Mouse (Mus musculus): ENCODE data around the gene Oscp1.
"Not testable (repeated sequence)": the region's sequence is repeated elsewhere in the genome, so short reads cannot be mapped to it uniquely, and the experiment has no call there.

The Oscp1 gene

DNA sequence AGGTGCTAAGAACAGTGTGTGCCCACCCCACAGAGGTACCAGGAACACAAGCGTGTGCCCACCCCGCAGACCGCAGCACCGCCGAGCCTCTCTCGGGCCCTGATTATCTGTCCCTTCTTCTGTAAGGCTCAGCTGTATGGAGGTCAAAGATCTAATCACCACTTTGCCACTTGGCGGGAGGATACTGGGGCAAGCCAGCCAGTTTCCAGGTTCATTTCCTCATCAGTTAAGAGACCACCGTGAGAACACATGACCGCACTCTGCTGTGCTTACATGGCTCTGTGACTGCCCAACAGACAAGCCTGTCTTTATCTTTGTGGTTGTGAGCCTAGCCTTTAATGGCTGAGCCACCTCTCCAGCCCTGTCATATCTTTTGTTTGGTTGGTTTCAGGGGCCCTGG lies 24.7 kb downstream of the Oscp1 start:
- DNase-seq (ENCODE audit: low spot score) = no peak

DNA sequence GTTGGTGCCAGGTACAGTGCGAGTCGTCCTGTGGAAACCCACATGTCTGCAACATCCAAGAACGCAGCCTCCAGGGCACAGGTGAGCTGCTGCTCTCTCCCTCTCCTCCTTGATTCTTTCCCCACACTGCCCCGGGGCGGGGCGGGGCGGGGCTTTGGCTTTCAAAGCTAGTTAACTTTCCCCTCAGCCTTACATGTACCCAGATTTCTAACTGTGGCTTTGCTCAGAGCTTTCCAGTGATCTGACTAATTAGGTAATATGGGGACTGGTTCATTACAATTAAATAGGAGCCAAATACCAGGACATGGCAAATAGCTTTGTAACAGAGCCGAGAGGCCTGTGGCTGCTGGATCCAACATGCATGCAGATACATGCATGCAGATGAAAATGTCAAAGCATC lies 26.0 kb downstream of the Oscp1 start:
- DNase-seq (ENCODE audit: low spot score) = no peak

DNA sequence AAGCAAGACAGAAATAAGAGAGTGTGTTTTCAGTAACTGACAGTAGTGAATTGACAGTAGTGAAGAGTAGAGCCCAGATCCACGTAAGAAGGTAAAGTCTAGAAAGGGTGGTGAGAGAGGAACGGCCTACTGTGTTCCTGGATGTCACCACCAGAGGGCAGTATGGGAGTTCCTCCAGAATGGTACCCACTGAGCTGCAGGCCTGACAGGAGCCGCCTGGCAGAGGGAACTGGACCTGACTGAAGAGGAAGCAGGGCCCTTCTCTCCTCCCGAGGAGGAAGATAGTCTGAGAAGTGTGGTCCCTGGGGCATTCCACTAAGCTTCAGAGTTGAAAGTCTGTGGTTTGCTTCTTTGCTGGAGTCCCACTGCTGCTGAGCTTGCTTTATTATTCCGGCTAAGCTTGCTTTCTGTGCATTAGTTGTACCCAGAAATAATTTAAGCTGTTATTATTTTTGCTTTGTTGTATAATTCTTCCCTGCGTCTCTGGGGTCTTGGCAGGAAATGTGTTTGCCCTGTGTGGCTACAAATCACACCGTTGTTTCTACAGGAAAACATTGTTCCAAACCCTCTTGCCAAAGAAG lies 27.7 kb downstream of the Oscp1 start:
- peak; percentile 88 for DNase-seq (ENCODE audit: low spot score)

DNA sequence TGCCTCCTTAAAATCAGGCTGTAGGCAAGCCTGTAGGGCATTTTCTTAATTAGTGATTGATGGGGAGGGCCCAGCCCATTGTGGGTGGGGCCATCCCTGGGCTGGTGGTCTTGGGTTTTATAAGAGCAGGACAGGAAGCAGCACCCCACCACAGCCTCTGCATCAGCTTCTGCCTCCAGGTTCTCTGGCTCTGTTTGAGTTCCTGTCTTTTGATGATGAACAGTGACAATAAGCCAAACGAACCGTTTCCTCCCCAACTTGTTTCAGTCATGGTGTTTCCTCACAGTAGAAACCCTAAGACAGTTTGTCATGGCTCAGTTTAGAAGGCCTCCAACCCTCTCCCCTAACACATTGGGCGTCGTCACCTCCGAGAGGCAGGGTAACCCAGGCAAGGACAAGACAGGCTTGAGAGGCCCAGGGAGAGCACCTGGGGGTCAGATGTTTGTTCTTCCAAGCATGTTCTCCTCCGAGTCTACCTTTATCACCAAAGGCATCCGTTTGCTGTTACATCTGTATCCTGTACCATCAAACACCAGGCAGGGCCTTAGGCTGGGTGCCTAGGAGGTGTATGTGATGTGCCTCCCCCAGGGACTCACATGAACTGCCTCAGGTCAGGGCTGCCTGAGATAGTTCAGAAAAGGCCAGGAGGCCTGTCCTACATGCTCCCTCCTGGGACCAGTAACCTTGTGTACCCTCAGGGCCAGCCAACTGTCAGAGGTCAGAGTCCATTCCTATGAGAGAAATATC lies 31.9 kb downstream of the Oscp1 start:
- no peak for DNase-seq (ENCODE audit: low spot score)

DNA sequence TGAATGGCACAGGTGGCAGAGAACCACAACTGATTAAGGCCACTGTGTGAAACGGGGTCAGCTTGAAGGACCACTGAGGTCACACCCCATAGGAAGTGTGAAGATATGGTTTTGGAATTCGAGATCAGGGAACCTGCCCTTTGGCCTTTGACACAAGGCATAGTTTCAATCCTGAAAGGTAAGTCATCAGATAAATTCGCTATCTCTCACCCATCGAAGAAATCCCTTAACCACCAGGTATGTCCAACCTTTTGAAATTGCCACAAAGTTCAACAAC lies 32.4 kb downstream of the Oscp1 start:
- no peak for DNase-seq (ENCODE audit: low spot score)

DNA sequence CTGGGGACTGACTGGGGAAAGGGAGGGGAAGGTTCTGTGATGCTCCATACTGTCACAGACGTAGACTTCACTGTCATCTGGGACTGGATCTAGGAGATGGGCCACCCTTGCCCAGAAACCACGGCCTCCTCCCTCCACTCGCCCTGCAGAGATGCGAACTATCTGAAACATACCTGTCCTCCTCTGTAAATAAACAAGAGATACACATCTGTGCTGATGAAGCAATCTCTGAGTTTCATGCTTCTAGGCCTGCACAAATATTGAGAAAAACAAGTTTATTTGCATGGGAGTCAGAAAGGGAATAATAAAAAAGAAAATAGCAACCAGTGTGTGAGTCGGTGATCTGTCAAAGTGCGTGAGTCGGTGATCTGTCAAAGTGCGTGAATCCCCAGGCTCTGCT lies 33.5 kb downstream of the Oscp1 start:
- DNase-seq (ENCODE audit: low spot score) = no peak

DNA sequence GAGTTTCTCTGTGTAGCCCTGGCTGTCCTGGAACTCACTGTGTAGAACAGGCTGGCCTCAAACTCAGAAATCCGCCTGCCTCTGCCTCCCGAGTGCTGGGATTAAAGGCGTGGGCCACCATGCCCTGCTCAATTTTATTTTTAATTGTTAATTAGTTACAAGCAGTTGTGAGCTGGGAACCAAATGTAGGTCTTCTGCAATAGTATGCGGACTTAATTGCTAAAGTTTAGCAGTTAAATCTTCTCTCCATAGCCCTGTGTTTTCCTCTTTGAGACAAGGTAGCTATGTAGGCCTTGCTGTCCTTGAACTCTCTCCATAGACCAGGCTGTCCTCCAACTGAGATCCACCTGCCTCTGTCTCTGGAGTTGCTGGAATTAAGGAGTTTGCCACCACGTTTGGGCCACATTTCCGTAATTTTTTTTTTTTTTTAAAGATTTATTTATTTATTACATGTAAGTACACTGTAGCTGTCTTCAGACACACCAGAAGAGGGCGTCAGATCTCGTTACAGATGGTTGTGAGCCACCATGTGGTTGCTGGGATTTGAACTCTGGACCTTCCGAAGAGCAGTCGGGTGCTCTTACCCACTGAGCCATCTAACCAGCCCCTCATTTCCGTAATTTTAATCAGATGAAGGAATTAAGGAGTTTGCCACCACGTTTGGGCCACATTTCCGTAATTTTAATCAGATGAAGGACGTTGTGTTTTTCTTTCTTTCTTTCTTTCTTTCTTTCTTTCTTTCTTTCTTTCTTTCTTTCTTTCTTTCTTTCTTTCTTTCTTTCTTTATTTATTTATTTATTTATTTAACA lies 37.5 kb downstream of the Oscp1 start:
- not testable (repeated sequence) for DNase-seq (ENCODE audit: low spot score)

DNA sequence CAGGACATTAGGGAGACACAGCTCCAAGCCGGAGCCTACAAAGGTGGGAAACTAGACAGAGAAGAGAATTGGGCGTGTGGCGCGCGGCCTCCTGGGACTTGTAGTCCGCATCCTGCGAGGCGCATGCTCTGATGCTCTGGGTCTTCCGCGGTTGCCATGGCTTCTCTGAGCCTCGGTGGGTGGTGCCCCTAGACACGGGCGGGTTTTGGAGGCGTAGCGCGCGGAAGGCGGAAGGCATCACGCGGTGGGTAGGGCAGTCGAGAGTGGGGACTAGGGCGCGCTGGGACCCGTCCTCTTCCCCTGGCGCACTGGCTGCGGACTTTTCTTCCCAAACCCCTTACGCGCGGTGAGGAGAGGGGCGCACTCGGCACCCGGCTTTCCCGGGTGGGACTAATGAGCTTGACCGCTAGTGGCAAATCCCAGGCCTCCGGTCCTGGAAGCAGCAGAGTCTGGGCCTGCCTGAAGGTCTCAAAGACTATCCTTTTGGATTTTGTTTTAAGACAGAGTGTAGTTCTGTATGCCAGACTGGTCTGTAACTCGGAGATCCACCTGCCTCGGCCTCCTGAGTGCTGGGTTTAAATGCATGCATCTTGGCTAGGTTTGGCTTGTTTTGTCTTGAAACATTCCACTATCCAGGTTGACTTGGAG lies 38.2 kb downstream of the Oscp1 start, which contains the start of gene Lsm10:
Gene Lsm10 (plus strand): TSS at position 160 of the 648 bp plus-strand sequence.
- peak; percentile 93 for DNase-seq (ENCODE audit: low spot score)

DNA sequence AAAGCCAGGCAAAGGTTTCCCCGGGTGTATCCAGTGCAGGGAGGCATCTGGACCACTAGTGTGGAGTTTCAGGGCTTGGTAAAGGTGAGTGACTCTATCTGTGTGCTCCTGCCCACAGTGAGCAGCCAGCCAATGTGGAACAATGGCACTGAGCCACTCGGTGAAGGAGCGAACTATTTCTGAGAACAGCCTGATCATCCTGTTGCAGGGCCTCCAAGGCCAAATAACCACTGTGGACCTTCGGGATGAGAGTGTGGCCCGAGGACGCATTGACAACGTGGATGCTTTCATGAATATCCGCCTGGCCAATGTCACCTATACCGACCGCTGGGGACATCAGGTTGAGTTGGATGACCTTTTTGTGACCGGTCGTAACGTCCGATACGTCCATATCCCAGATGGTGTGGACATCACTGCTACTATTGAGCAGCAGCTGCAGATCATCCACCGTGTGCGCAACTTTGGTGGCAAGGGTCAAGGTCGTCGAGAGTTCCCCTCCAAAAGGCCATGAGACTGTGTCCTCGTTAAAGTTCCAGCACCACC lies 39.4 kb downstream of the Oscp1 start:
- DNase-seq (ENCODE audit: low spot score) = no peak

DNA sequence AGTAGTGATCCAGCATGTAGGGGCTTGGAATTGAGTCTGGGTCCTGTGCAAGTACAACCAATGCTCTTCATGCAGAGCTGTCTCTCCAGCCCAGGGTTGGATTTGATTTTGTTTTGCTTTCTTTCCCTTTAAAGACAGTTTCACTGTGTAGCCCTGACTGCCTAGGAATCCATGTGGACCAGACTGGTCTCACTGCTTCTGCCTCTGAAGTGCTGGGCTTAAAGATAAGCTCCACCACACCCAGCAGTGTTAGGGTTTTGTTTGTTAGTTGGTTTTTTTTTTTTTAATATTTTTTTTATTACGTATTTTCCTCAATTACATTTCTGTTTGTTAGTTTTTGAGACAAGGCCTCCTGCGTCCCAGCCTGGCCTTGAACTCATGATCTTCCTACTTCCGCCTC lies 41.0 kb downstream of the Oscp1 start:
- no peak for DNase-seq (ENCODE audit: low spot score)

DNA sequence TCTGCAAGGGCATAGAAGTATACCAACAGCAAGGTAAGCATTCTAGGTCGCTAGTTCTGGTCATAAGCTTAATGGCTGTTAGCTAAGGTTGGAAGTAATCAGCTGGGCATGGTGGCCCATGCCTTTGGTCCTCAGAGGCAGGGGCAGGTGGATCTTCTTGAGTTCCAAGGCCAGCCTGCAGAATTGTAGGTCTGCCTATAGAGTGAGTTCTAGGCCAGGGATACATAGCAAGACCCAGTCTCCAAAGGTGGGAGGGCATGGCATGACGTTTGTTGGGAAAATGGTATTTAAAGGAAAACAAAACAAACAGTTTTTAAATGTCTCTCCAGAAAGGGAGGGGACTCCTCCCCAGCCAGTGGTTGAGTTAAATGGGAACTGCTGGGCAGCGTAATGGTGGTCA lies 42.4 kb downstream of the Oscp1 start:
- DNase-seq (ENCODE audit: low spot score) = no peak

DNA sequence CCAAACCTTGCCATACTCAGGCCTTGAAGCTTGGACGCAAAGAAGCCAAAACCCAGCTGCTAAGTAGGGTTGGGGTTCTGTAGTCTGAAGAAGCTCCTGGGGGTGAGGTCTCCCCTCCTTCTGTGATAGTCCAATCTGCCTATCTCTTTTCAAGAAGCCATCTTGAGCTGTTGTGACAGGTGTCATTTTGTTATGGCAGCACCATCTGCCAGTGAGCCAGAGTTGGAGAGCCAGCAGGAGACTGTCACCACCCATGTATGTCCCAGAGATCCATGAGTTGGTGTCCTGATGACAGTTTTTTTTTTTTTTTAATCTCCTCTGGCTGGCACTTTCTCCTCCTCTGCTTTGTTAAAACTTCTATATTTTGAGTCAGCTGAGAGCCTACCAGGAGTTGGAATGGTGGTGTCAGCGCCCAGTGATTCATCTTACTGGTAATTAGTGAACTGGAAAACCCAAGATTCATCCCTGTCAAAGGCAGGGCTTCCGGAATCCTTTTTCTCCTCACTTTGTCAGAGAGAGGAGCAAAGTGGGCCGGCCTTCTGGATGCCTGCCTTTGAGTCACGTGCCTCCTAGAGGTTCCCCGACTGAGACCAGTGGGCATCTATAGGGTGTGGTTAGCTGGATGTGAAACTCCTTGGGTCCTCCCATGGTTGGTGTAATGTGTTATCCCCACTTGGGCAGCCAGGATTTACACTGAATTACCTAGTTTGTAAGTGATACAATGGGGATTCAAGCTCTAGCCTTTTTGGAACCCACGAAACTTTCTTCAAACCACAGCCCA lies 43.9 kb downstream of the Oscp1 start:
- peak; percentile 75 for DNase-seq (ENCODE audit: low spot score)

DNA sequence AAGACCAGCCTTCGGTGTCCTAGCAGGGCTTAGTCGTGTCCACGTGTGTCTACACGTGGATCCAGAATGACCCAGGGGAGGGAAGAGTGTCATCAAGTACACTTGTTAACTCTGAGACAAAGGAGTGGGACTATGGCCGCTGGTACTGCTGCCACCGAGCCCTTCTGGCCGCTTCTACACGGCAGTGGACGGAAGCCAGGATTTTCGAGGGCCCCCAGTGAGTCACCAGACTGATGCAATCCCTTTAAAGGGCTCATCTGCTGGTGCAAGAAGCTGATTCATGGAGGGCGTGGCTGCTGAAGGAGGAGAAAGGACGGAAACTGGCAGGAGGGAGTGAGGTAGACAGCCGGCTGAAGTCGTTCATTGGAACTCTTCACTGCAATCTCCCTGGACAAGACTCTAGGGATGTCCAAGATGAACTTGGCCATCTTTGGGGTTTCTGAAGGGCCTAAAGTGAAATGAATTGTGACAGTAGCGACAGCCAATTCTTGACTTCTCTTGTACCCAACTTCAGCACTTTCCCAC lies 44.8 kb downstream of the Oscp1 start:
- peak; percentile 98 for DNase-seq (ENCODE audit: low spot score)

DNA sequence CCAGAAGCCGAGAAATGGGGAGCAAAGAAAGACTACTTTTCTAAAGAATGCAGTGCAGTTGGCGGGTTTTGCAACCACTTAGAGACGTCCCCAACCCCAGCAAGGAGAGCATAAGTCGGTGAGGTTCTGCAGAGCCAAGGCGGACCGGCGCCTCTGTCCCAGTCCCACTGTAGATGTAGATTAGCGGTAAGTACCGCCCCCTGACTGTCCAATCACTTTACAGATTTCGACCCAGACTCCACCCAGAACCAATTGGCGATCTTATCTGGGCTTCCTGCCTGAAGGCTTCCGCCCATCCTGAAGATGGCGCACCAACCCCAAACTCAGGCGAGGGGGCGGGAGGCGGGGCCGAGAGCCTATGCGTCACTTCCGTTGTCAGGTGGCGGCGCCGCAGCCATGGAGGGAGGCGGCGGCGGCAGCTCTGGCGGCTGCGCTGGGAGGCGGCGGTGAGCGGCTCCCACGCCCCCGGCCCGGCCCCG lies 45.3 kb downstream of the Oscp1 start, which contains the start of gene Stk40:
Gene Stk40 (plus strand): TSS at position 368 of the 479 bp plus-strand sequence.
- DNase-seq (ENCODE audit: low spot score) = peak; percentile 98

DNA sequence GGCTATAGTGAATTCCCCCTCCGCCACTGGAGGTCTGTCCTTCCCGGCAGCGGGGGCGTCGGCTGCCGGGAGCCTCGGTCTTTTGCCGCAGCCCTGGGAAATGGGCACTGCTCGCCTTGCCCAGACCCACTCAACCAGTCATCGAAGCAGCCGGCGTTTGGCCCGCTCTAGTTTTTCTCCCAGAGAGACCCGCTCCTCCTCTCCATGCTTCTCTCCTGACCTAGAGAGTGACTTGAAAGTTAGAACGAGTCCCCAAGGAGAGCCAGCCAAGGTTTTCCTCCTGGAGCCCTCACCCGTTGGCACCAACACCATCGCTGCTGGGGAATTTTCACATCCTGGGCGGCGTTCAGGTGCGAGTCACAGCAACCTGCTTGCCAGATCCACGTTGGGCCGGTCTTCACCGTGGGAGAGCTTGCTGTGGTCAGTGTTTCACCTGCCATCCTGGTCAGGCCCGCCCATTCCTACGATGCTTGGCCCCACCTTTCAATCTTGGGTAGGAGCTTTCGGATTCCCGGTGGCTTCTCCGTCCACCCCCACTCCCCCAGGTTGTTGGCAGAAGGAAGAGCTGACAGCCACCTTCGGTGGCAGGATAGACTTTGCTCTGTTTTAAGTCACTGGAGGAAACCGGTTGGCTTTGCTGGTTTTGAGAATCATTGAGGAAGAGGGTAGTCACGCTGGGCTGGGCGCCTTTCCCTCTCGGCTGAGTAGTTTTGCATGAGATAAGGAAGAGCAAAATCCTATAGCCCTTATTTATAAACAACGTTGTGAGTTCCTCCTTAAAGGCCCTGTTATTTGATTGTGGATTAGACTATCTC lies 46.1 kb downstream of the Oscp1 start:
- DNase-seq (ENCODE audit: low spot score) = no peak

DNA sequence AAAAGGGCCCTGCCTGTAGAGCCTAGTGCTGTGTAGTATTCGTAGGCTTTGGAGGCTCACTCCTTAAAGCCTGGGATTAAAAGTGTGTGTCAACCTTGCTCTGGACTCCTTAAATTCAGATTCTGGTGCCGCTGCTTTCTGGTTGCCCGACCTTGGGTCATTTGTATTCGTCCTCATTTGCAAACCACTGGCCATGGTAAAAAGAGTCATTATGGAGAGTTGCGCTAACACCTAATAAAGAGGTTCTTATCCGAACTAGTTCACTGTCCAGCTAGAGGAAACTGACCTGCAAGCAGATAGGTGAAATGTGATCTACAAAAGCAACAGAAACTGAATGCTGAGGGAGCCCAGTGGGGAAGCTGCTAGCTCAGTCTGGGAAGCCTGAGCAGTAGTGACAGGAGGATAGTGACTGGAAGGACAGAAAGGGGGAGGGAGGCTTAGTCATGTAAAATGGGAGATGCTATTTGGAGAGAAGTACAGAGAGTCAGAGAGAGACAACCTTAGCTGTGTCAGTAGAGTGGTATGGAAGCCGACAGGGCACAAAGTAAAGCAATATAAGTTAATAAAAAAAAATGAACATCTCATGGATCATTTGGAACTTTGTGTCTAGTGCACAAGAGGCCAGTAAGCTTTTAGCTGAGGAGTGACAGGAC lies 46.9 kb downstream of the Oscp1 start:
- DNase-seq (ENCODE audit: low spot score) = no peak

DNA sequence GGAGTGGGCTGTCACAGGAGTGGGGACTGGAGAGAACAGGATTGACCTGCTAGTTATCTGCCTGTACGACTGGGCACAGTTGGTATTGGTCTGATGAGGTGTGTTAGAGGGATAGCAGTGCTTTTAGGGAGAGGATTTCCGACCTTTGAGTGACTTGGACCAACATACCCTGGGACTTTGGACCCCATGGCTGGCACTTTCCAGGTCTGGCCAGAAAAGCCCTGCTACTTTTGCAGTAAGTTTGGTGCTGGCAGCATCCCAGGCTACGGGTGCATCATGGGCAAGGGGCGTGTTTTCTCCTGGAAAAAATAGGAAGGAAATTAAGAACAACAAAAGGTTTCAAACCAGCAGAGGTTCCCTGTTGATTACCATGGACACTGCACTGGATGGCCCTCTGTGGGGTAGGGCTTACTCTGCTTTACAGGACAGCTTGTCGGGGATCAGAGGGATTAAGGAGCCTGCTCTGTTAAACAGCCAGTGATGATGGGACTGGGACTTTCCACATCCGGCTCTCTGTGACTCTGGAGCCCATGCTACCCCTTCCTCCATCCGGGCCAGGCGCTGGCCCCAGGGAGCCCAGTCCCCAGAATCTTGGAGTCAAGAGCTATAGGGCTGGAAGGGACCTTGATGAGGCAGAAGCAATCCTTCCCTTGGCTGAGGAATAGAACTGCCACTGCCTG lies 49.8 kb downstream of the Oscp1 start:
- peak; percentile 45 for DNase-seq (ENCODE audit: low spot score)

DNA sequence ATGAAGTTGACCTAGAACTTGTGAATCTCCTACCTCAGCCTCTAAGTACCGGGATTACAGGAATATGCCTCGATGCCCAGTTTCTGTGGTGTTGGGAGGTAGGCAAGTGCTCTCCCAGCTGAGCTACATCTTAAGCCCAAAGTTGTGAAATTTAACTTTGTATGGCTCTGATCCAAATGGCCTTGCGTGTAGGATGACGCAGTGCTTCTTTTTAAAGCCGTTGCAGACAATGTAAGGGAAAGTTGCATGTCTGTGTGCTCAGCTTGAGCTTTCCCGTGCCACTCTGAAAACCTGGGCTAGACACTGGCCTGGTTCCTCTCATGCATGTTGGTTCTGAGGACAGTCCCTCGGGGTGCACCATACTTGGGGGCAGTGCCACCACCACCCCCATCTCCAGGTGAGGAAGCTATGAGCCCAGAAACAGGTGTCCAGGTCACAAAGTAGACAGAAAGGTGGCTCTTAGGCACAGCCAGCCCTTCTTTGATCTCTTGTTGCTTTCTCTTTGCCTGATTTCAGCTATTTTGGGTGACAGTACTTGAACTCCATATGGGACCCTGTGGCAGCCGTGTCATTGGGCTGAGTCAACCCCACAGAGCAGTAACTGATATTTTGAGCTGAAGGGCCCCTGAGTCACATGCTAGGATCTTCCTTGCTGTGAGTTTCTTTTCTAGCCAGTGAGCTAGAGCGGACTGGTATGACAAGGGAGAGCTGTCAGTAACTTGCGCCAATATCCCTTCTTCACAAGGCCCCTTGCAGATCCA lies 51.4 kb downstream of the Oscp1 start:
- peak; percentile 86 for DNase-seq (ENCODE audit: low spot score)
